Mouse (Mus musculus): ENCODE data around the gene Prkca.

GRCm38 (mm10) chr11:108384920-108385665, 41.4 kb upstream of the Prkca start:
- TF ChIP-seq CTCF (IDR thresholded peaks at IDR 0.05; ENCODE audit: low read depth, low read length) (no peak), POLR2A (IDR thresholded peaks at IDR 0.05; ENCODE audit: insufficient read depth, low read length) (no peak), EP300 (IDR thresholded peaks at IDR 0.05; ENCODE audit: insufficient read depth, low read depth, low read length) (no peak)
